19 mouse cellular contexts compared by ENCODE assay signal in the genomic region with DNA sequence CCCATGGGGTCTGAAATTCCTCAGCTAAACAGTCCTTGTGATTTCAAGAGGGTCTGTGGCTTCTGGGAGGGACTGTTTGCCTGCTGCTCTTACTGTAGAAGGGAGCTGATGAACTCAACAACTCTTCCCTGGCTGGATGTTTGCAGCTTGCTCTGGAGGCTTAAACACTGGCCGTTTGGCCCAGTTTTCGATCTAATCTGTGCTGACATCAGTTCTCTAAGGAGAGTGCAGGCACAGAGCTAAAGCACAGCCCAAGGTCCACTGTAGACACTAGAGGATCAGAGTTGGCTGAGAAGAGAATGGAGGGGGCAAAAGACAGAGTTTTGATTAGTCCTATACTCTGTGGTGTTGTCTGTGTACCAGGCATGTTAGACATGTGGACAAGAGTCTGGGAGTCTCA.
"Had no signal": no experiment of that assay in that cellular context is flagged by ENCODE, and none has a peak within 500 bp of the region (broad histone marks: within the 10 kb centered on the region; RNA-seq: fewer than 3 reads in every experiment).

No protein-coding gene starts in this region.

- H3K9me3 ChIP-seq: limb, embryonic 10.5 days; limb, embryonic 13.5 days; lung, embryonic 15.5 days had no signal

- H3K27ac ChIP-seq: kidney, postnatal 0 days; layer of hippocampus, adult 2 months; limb, embryonic 10.5 days; limb, embryonic 13.5 days; liver, embryonic 14.5 days; lung, embryonic 15.5 days; stomach, postnatal 0 days had no signal

- H3K4me3 ChIP-seq: layer of hippocampus, adult 2 months; limb, embryonic 10.5 days; limb, embryonic 13.5 days; lung, embryonic 15.5 days had no signal

- H3K4me1 ChIP-seq: limb, embryonic 10.5 days; limb, embryonic 13.5 days; lung, embryonic 15.5 days had no signal

- H3K4me2 ChIP-seq: limb, embryonic 13.5 days; liver, embryonic 11.5 days; lung, embryonic 15.5 days had no signal

- DNase-seq: kidney, adult 2 months; kidney, postnatal 25 days; layer of hippocampus, adult 9-11 months; liver, postnatal 0 days; lung, postnatal 10 days; lung, postnatal 4 days; right cerebral cortex, postnatal 4 days; thymus, adult 2 months; thymus, postnatal 14 days; thymus, postnatal 4 days had no signal

- H3K36me3 ChIP-seq: limb, embryonic 10.5 days; limb, embryonic 13.5 days; lung, embryonic 15.5 days had no signal

- H3K27me3 ChIP-seq: limb, embryonic 13.5 days; lung, embryonic 15.5 days had no signal

- ATAC-seq: intestine, postnatal 0 days; liver, postnatal 0 days had no signal

- H3K9ac ChIP-seq: limb, embryonic 13.5 days; liver, embryonic 14.5 days; liver, postnatal 0 days; lung, embryonic 15.5 days had no signal
